Mouse (Mus musculus) thymus, postnatal 14 days (tissue): ENCODE results near the gene Npr3.

Experiments
- DNase-seq: peaks from one replicate; pipeline ENCODE4 v3.0.0; 2021

Gene Npr3

GRCm38 (mm10) chr15:11906571-11907531 is at the start of gene Npr3:
TSS of gene Npr3 (minus strand) at chr15:11907287.
- DNase-seq = no peak

GRCm38 (mm10) chr15:11956129-11956528 is 49.0 kb upstream of the Npr3 start:
- DNase-seq = no peak

GRCm38 (mm10) chr15:11954190-11954589 is 47.1 kb upstream of the Npr3 start:
- DNase-seq = no peak

GRCm38 (mm10) chr15:11952159-11952558 is 45.1 kb upstream of the Npr3 start:
- no peak for DNase-seq

GRCm38 (mm10) chr15:11951181-11951580 is 44.1 kb upstream of the Npr3 start:
- DNase-seq = no peak

GRCm38 (mm10) chr15:11950144-11950543 is 43.1 kb upstream of the Npr3 start:
- DNase-seq = no peak

GRCm38 (mm10) chr15:11949490-11949889 is 42.4 kb upstream of the Npr3 start:
- DNase-seq = no peak

GRCm38 (mm10) chr15:11940855-11941254 is 33.8 kb upstream of the Npr3 start:
- DNase-seq = no peak

GRCm38 (mm10) chr15:11927742-11928141 is 20.7 kb upstream of the Npr3 start:
- no peak for DNase-seq

- no peak for DNase-seq
Observed at GRCm38 (mm10) chr15:11914101-11914500, 7.0 kb upstream of the Npr3 start.

GRCm38 (mm10) chr15:11909875-11910274 is 2.8 kb upstream of the Npr3 start:
- DNase-seq = no peak

- DNase-seq = no peak
Observed at GRCm38 (mm10) chr15:11908166-11908565, 1.1 kb upstream of the Npr3 start.

- no peak for DNase-seq
Observed at GRCm38 (mm10) chr15:11906021-11906570, 991 bp downstream of the Npr3 start.

GRCm38 (mm10) chr15:11904848-11905672 is 2.0 kb downstream of the Npr3 start:
- DNase-seq = no peak

- no peak for DNase-seq
Observed at GRCm38 (mm10) chr15:11904043-11904847, 2.8 kb downstream of the Npr3 start.

- no peak for DNase-seq
Observed at GRCm38 (mm10) chr15:11903196-11904042, 3.7 kb downstream of the Npr3 start.

- DNase-seq = no peak
Observed at GRCm38 (mm10) chr15:11897617-11898016, 9.5 kb downstream of the Npr3 start.

GRCm38 (mm10) chr15:11897162-11897561 is 9.9 kb downstream of the Npr3 start:
- DNase-seq = no peak

GRCm38 (mm10) chr15:11893969-11894368 is 13.1 kb downstream of the Npr3 start:
- DNase-seq = no peak

- peak; percentile 8 for DNase-seq
Observed at GRCm38 (mm10) chr15:11891395-11891794, 15.7 kb downstream of the Npr3 start.

GRCm38 (mm10) chr15:11882508-11883205 is 24.4 kb downstream of the Npr3 start:
- no peak for DNase-seq
